Mouse (Mus musculus) left cerebral cortex, adult 9 months (tissue): ENCODE data around the gene Nr4a3.

Source experiments
- DNase-seq, 2 experiments: peaks; one replicate each; pipeline ENCODE4 v3.0.0; 2022; ENCODE audit warnings: low spot score in 2 of 2

Nr4a3 gene

DNA sequence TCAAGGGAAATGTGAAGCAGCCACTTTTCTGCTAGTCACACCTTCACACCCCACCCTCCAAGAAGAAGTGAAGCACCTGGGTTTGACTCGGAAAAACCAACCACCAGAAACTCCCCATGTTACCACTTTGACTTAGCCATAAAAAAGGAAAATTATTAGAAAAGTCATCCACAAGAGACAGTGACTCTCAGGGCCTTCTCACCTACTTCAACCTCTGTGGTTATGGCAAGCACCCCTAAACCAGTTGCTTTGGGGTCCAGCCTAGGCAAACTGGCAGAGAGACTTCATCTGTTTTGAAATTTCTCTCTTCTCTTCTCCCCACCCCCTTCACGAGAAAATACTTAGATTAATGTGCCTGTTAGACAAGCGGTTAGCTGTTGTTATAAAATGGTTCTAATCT is 5.1 kb downstream of the Nr4a3 start:
- no peak for DNase-seq

DNA sequence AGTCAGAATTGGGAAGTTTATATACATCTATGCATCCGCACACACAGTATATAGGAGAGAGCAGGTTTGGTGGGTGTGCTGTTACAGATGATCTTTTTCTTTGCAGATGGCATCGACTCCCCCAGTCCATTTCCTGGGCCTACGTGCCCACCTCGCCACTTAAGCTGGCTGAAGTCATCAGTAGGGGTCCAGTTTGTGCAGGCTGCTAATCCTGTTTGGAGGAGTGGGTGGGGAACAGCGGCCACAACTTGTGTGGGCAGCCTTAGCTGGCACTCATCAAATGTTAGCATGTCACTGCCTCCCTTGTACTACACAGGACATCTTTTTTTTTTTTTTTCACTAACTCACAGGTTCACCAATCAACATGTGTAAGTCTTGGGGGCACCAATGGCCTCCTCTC is 5.5 kb downstream of the Nr4a3 start:
- no peak for DNase-seq

DNA sequence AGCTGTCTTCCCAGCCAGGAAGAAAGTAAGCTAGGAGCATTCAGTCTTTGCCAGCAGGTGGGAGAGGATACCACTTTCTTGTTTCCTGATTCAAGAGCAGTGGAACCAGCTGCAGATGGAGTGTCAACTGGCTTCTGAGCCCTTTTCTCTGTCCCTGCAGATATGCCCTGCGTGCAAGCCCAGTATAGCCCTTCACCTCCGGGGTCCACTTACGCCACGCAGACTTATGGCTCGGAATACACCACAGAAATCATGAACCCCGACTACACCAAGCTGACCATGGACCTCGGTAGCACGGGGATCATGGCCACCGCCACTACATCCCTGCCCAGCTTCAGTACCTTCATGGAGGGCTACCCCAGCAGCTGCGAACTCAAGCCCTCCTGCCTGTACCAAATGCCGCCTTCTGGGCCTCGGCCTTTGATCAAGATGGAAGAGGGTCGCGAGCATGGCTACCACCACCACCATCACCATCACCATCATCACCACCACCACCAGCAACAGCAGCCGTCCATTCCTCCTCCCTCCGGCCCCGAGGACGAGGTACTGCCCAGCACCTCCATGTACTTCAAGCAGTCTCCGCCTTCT is 6.2 kb downstream of the Nr4a3 start:
- DNase-seq = no peak

DNA sequence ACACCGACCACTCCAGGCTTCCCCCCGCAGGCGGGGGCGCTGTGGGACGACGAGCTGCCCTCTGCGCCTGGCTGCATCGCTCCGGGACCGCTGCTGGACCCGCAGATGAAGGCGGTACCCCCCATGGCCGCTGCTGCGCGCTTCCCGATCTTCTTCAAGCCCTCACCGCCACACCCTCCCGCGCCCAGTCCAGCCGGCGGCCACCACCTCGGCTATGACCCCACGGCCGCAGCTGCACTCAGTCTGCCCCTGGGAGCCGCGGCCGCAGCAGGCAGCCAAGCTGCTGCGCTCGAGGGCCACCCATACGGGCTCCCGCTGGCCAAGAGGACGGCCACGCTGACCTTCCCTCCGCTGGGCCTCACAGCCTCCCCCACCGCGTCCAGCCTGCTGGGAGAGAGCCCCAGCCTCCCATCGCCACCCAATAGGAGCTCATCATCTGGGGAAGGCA is 6.7 kb downstream of the Nr4a3 start:
- DNase-seq = no peak

DNA sequence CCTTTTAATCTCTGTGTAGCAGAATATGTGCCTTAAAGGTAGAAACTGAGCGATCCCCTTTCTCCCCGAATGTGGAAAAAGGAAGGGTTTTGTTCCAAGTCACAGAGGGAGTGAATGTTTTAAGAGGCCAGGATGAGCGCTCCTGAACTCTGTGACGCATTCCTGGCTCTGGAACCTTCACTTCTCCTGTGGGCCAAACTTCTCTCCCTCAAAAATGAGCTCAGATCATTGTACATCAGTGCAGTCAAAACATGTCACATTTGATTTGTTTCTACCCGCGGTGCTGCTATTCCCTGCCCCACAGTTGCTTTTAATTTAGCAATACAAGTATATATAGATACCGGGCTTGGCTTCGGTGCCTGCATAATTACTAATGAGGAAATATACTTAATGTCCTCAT is 16.8 kb downstream of the Nr4a3 start:
- no peak for DNase-seq

DNA sequence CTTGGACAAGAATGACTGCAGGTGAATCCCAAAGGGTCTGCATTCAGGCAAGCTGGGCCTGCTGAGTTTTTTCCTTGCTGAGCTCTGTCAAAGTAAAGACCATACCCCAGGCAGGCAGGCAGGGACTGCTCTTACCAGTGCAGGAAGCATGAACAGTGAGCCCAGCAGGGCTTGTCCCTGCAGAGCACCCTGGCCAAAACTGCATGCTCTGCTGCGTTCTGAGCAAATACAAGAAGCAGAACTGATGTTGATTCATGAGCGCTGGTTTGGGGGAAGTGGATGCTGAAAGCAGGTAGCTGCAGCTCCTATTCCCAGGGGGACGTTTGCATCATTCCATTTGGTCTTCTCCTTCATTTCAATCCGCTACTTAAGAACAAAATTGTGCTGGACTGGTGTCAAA is 19.4 kb downstream of the Nr4a3 start:
- DNase-seq = no peak

DNA sequence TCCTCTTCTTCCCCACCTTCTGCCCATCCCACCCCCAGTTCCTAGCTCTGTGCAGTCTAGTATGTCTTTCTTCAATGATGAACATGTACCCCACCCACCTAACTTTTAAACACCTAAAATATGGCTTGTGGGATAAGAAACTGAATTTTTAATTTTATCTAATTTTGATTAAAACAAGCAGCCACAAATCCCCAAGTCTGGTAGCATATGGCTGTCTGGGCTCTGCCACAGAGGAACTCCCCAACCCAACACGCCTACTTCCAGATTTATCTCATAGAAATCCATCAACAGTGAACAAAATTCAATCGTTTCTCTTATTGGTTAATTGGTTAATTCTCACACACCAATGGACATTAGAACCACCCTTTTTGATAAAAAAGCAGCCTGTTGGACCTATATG is 21.7 kb downstream of the Nr4a3 start:
- no peak for DNase-seq

DNA sequence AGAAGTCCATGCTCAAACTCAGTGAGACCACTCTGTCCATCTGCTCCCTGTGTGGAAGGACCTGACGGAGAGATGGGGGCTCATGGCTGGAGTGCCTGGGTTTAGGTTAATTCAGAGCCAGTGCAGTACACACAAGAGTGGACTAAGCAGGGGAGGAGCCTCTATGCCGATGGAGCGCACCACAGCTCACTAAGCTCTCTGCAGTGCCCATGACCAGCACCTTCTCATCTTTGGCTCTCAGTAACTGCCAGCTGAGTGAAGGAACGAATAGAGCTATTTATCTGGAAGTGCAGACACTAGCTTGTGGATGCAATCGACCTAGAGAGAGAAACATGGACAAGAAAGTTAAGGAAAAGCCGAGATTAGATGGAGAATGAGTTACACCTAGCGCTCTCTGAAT is 24.2 kb downstream of the Nr4a3 start:
- DNase-seq = no peak

DNA sequence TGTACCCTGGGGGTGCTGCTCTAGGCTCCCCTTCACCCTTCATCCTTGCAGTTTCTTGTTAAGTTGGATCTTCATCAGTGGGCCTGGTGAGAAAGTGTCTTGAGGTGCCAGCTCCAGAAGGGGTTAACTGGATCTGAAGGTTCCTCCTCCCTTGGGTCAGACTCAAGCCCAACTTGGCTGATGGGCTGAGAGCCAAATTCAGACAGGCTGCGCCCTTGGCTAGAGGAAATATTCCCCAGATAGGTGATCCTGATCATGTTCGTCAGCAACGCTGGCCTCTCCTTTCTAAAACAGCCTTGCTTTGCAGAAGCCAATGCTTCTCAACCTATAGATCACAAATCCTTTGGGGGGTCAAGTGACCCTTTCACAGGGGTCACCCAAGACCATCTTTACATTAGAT is 27.1 kb downstream of the Nr4a3 start:
- no peak for DNase-seq

DNA sequence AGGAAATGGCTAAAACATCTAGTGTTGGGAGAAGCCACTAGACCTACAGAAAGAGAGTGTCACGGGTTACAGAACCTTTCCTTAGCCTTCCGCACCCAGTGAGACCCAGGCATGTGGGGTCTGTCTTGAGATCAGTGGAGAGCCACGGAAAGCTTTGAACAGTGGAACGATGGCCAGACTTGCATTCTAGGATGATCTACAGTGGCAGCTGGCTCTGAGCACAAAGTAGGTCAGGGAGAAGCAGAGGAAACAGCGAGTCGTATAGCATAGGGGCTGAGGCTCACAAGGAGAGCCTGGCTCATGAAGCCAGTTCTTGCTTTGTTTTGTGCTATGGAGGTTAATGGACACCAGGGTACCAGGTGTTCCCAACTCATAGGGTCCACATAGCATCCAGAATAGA is 28.4 kb downstream of the Nr4a3 start:
- no peak for DNase-seq

DNA sequence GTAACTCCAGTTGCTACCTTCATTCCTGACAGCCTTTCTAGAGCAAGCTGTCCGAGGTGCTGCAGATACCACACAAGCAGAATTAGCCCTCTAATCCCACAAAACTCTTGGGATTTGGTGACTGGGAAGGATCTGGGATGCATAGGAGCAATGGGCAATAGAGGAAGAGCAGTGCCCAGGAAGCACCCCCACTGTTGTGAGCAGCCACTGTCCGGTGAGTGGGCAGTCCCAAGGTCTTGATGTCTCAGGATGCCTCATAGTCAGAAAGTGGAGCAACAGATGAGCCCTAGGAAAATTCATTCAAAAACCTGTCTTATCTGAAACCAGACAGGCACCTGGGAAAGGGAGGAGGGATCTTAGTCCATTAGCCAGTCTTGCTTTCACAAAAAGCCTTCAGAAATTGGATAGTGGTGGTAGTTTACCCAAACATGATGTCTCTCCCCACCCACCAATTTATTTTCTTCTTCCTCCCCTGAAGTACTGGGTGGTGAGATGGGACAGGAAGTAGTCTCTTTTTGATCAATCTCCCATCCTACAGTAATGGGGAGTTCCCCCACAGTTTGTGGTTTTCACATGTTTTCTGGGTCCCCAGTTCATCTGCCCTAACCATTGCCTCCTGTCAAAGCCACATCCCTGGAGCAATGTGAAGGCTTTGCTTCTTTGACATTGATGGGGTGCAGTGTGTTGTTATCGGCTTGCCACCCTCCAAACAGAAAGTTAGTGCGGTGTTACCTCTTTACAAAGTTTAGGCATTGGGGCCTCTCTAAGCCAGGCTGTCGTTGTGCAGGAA is 29.7 kb downstream of the Nr4a3 start:
- DNase-seq = no peak

DNA sequence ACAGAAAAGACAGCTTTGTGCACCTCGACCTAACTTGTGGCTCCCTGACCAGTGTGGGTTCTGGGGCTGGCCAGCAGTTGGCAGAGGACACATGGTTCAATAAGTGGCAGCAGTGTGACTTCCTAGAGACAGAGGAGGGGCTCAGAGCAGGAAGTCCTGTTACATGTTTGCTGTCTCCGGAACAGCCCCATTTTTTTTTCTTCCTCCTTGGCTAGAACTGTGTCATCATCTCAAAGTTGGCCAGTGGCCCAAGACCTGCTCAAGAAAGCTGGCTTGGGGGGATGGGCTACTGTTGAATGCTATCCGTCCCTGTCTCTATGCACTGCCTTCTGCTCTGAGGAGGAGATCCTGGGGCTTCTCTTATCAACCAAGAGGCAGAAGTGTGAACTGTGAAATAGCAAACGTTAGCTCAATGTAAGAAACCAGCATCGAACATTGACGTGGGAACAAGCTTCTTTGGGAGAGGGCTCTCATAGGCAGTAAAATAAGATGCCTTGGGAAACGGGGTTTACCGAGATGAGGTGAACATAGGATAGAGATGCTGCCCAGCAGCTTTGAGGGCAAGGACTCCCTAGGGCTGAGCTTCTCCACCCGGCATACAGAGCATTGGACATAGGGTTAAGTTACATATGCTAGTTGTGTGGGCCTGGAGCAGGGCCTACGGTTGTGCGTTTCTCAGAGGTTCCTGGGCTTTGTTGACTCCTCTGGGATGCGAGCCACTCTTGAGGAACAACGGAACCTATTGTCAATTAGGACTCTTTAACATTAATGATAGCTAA is 31.9 kb downstream of the Nr4a3 start:
- DNase-seq = no peak

DNA sequence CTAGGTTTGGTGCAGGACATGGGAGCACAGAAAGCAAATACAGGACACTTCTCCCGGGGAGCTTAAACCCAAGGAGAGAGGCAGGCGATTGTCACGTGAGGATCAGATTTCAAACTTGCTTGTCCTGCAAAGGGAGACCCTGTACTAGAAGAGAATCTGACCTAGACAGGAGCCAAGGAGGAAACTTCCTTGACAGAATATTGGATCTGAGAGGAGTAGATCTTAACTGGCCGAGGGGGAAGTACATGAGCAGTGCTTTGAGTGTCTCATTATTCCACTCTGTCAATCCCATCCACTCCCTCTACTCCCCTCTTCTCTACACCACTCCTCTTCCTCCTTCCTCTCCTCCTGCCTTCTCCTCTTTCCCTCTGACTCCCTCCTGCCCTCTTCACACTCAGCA is 33.3 kb downstream of the Nr4a3 start:
- DNase-seq = no peak

DNA sequence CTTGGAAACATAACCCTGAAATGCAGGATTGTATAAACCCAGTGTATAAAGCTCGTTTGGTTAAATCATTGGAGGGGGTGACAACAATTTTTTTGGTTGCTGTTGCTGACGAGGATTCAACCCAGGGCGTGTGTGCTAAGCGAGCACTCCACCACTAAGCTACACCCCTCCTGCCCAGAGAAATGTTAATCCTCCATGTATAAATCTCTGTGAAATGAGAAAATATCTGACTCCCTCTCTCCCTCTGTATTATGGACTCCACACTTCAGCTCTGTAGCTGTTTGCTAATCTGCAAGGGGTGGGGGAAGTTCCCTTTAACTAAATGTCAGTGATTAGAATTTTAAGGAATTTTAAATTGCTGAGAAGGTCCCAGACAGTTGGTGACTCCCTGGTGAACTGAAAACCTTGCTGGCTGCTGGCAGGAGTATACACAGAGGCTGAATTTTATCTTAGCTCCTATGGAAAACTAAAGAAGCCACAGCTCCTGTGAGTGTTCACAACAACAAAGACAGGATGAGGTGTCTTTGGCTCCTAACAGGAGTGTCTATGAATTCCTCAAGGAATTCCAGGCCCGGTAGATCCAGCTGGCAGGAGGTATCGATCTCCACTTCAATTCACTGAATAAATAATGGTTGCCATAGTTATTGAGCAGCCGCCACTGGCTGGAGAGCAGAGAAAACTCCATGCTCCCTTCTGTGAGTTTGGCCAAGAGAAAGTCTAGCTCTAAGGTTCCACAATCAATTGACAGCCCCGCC is 34.5 kb downstream of the Nr4a3 start:
- DNase-seq = no peak

DNA sequence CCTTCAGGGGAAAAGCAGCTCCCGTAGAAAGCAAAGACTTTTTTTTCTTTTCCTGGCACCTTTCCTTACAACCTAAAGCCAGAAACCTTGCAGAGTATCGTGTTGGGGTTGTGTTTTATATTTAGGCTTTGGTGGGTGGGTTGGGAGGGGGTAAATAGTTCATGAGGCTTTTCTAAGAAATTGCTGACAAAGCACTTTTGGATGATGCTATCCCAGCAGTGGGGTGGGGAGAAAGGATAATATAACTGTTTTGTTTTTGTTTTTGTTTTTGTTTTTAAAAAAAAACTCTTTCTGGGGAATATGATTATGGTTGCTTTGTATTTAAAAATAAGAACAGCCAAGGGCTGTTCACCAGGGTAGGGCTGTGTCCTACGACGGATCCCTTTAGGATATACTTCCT is 38.5 kb downstream of the Nr4a3 start:
- no peak for DNase-seq

DNA sequence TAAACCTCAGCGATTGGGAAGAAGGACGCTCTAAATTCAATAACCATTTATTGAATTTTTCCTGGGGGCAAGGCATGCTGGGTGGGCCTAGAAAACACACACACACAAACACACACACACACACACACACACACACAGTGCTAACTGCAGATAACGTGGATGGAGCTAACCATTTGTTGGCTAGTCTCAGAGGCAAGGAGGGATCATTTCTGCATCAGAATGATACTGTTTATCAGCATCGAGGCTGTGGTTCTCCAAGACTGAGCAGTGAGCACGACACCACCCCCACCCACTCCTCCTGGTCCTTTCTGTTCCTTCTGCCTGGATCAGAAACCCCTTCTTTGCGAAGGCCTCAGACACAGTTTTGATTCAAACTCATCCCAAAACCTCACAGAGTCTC is 41.7 kb downstream of the Nr4a3 start:
- DNase-seq = no peak

DNA sequence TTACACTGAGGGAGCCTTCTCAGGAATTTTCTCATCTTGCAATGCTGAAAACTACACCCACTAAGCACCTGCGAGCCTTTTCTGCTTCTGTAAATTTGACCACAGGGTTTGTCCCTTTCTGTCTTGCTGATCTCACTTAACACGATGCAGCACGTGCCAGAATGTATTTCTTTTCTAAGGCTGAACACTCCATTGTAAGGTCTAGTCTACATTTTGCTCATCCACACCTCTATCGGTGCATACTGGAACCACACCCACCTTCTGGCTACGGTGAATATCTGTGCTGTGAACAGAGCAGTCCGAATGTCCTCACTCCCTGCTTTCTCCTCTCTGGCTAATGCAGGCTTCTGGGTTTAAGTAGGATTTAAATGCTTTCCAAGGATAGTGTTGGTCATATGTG is 42.5 kb downstream of the Nr4a3 start:
- DNase-seq = no peak

DNA sequence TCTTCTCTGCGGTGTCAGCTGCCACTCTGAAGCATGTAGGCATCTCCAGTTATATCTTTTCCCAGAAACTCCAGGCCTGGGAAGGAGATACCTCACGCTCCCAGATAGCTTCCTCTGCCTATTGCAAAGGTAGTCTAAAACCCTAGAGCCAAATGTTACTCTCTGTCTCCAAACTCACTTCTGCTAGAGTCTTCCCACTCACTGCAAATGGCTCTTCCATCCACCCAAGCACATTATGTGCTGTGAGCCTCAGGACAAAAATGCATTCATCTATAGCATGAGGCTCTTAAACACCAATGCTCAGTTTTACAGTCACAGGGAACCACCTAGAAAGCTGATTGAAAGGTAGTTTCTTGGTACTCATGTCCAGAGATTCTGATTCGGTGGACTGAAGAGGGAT is 48.3 kb downstream of the Nr4a3 start:
- DNase-seq = no peak

DNA sequence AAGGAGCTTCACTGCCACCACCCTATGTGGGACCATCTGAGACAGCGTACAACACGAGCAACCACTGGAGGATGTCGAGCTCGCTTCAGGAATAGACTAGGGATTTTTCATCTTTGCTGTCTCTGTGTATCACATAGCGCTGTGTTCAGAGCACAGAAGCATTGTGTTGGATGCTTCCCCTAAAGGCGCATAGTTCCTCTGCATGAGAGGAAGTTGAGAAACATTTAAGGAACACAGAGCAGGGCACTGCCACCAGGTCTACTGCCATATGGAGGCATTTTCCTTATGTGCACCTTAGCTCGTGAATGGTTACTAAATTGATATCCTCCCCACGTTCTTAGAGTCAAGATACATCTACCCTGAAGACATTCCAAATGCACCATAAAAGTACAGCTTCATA is 55.3 kb downstream of the Nr4a3 start:
- DNase-seq = no peak

DNA sequence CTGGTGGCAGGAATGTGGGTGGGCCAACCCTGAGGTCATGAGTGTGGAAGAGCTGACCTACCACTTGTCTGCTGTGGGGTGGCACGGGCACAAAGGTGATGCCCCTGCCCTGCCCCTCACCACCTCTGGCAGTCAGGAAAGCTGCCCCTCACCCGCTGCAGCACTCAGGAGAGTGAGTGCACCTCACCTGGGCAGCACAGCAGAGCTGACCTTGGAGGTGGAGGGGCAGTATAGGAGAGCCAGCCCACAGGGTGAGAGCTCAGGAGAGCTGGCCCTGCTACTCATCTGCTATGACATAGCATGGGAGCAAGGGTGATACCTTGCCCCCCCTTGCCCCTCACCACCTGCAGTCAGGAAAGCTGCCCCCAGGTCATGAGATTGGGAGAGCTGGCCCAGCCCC is 57.0 kb downstream of the Nr4a3 start:
- DNase-seq = no peak

DNA sequence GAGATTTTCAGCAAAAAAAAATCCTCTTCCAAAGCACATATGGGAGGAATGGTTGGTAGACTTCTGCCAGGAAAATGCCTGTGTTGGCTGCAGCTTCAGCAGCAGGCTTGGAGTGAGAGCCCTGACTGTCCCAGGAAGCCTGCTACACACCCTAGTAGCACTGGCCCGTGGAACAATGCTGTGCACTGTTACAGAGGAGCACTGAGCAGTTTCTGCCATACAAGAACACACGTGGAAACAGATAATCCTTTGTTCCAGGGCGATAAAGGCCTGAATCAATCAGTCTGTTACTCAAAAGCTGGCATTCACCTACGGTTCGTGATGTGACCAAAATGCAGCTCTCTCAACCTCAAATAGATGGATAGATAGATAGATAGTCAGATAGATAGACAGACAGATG is 60.4 kb downstream of the Nr4a3 start:
- peak; percentile 10 to 18 for DNase-seq

DNA sequence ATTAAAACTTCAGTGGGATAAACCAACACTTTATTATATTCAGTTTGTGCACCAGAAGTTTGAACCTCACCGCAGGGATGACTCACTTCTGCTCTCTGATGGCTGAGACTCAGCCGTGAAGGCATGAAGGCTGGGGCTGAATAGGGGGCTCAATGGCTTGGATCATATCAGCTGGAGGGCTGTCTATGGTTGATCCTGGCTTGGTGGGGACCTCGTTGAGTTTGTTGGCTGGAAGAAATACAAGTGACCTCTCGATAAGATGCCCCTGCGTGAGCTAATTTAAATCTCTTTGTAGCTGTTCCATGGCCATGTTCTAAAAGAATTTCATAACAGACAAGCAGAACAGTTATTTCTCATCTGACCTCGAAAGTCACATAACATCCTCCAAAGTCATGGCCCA is 62.1 kb downstream of the Nr4a3 start:
- no peak for DNase-seq
